Mouse (Mus musculus): ENCODE results near the gene Thap12. TPM values are rescaled to one million over a fixed set of nuclear protein-coding genes. Genes with fewer than 3 reads are reported as not detected.

The Thap12 gene
- total and polyA plus RNA-seq, 3 experiments = 47.7 to 140 (median 52.7) TPM

- Histone ChIP-seq H3K79me2 (ENCODE audit: control insufficient read depth, insufficient read depth, low read length, poor library complexity) (peaks cover 28% of the 10 kb centered on the region), H3K4me3 (ENCODE audit: control insufficient read depth in 1 of 2, insufficient read depth in 1 of 2, low read depth in 2 of 2, low read length in 2 of 2) (peak overlapping the region; percentile 81 to 84), H3K27ac (ENCODE audit: control insufficient read depth, low read depth, low read length) (peak overlapping the region; percentile 94), H3K36me3 (ENCODE audit: control insufficient read depth in 1 of 2, insufficient read depth in 2 of 2, low read length in 2 of 2) (peaks cover 0 to 15% of the 10 kb centered on the region in 2 experiments; a peak in 3 of 4 replicates), H3K9ac (ENCODE audit: control insufficient read depth, low read depth, low read length, poor library complexity, severe bottlenecking) (peak overlapping the region; percentile 95), H3K4me1 (ENCODE audit: control insufficient read depth in 1 of 2, insufficient read depth in 2 of 2, low read length in 2 of 2) (peaks cover 0 to 11% of the 10 kb centered on the region in 2 experiments; a peak in 2 of 4 replicates), H3K9me3 (replicated peaks; ENCODE audit: insufficient read depth, low read length) (no peaks in the 10 kb centered on the region), H3K27me3 (ENCODE audit: control insufficient read depth in 1 of 2, insufficient read depth in 2 of 2, low read length in 2 of 2) (no peaks in the 10 kb centered on the region)
- DNase-seq (ENCODE audit: low read depth, low spot score) = peak; percentile 89
- TF ChIP-seq USF2 (IDR thresholded peaks at IDR 0.05; ENCODE audit: borderline replicate concordance in 1 of 2, insufficient read depth in 1 of 2, low read depth in 1 of 2, low read length in 2 of 2) (no peak), ETS1 (IDR thresholded peaks at IDR 0.05; ENCODE audit: low read depth, low read length) (peak; percentile 68), POLR2AphosphoS5 (IDR thresholded peaks at IDR 0.05; ENCODE audit: borderline replicate concordance, low read depth, low read length) (no peak), SIN3A (IDR thresholded peaks at IDR 0.05; ENCODE audit: low read length) (peak; percentile 92), ZC3H11A (IDR thresholded peaks at IDR 0.05; ENCODE audit: low read depth, low read length) (no peak), ZMIZ1 (IDR thresholded peaks at IDR 0.05; ENCODE audit: low read depth, low read length) (no peak), HCFC1 (IDR thresholded peaks at IDR 0.05; ENCODE audit: low read depth, low read length) (no peak; the same call in 1 of the 2 replicates), NELFE (IDR thresholded peaks at IDR 0.05; ENCODE audit: low read depth, low read length) (peak; percentile 39; the same call in 1 of the 2 replicates), POLR2AphosphoS2 (IDR thresholded peaks at IDR 0.05; ENCODE audit: low read length) (0 out of 2 replicates have a peak, but pooled peaks have one; percentile 40), CTCF (IDR thresholded peaks at IDR 0.05 in 2 of 3, conservative IDR thresholded peaks at IDR 0.05 in 1 of 3; ENCODE audit: control insufficient read depth in 1 of 3, insufficient read depth in 1 of 3, low read depth in 2 of 3, low read length in 3 of 3, poor library complexity in 1 of 3, severe bottlenecking in 1 of 3) (no peak; a peak in 1 of 6 replicates), MXI1 (IDR thresholded peaks at IDR 0.05; ENCODE audit: low read depth, low read length) (peak; percentile 69), KAT2A (conservative IDR thresholded peaks at IDR 0.05; ENCODE audit: low read depth, low read length) (no peak), RAD21 (IDR thresholded peaks at IDR 0.05; ENCODE audit: low read depth, low read length) (no peak), MAZ (IDR thresholded peaks at IDR 0.05; ENCODE audit: low read depth, low read length) (0 out of 2 replicates have a peak, but pooled peaks have one; percentile 29), E2F4 (IDR thresholded peaks at IDR 0.05; ENCODE audit: borderline replicate concordance, low read depth, low read length) (0 out of 2 replicates have a peak, but pooled peaks have one; percentile 48), BHLHE40 (IDR thresholded peaks at IDR 0.05; ENCODE audit: borderline replicate concordance, low read depth, low read length) (no peak), MAX (IDR thresholded peaks at IDR 0.05; ENCODE audit: low read length) (peak; percentile 53), POLR2A (IDR thresholded peaks at IDR 0.05; ENCODE audit: control insufficient read depth in 1 of 2, insufficient read depth in 1 of 2, low read depth in 1 of 2, low read length in 2 of 2, poor library complexity in 1 of 2) (peak in 1 of 2 experiments; percentile 30; a peak in 1 of 4 replicates), SMC3 (IDR thresholded peaks at IDR 0.05; ENCODE audit: low read depth, low read length) (no peak), ELF1 (IDR thresholded peaks at IDR 0.05; ENCODE audit: low read depth, low read length) (peak; percentile 55), TCF12 (IDR thresholded peaks at IDR 0.05; ENCODE audit: low read depth, low read length) (no peak)
Observed at GRCm38 (mm10) chr7:98655681-98656530, 47.0 kb upstream of the Thap12 start.
